Comparison of ENCODE assay signal across 12 mouse cellular contexts in the genomic region with DNA sequence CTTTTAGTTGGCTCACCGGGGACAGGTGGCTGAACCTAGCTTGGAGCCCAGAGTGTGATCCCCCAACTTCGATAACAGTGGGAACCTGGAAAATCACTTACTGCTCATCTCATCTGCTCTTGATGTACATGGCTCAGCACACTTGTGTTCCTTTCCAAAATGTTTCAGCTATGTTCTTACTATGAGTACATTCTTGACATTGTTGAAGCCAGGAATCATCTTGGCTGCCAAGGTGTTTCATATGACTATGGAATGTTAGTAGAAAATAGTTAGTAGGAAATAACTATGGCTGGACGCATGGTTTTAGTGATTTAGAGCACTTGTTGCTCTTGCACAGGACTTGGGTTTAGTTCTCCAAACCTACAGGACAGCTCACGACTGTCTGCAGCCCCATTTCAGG.
"Had no signal": no experiment of that assay in that cellular context is flagged by ENCODE, and none has a peak within 500 bp of the region (broad histone marks: within the 10 kb centered on the region; RNA-seq: fewer than 3 reads in every experiment).

No protein-coding gene starts in this region.

- H3K36me3 ChIP-seq: liver, embryonic 13.5 days; lung, embryonic 15.5 days; midbrain, embryonic 13.5 days; neural tube, embryonic 15.5 days had no signal

- ATAC-seq: intestine, embryonic 15.5 days; liver, postnatal 0 days; midbrain, embryonic 13.5 days had no signal

- H3K9ac ChIP-seq: intestine, embryonic 15.5 days; liver, embryonic 13.5 days; liver, postnatal 0 days; lung, embryonic 15.5 days; midbrain, embryonic 13.5 days; neural tube, embryonic 15.5 days had no signal

- H3K27ac ChIP-seq: intestine, embryonic 15.5 days; liver, embryonic 13.5 days; lung, embryonic 15.5 days; midbrain, embryonic 13.5 days; neural tube, embryonic 15.5 days had no signal

- H3K9me3 ChIP-seq: intestine, embryonic 15.5 days; liver, embryonic 13.5 days; lung, embryonic 15.5 days; midbrain, embryonic 13.5 days; neural tube, embryonic 15.5 days had no signal

- H3K4me3 ChIP-seq: intestine, embryonic 15.5 days; liver, embryonic 13.5 days; lung, embryonic 15.5 days; midbrain, embryonic 13.5 days; neural tube, embryonic 15.5 days had no signal

- H3K4me1 ChIP-seq: liver, embryonic 13.5 days had no signal

- DNase-seq: kidney, adult 18-20 months; kidney, postnatal 36 days; liver; liver, embryonic 13.5 days; liver, postnatal 0 days; right cerebral cortex, adult 18-20 months; right cerebral cortex, postnatal 25 days; thymus, postnatal 4 days had no signal

- H3K27me3 ChIP-seq: intestine, embryonic 15.5 days; liver, embryonic 13.5 days; lung, embryonic 15.5 days; midbrain, embryonic 13.5 days; neural tube, embryonic 15.5 days had no signal

- H3K4me2 ChIP-seq: intestine, embryonic 15.5 days; liver, embryonic 13.5 days; lung, embryonic 15.5 days; midbrain, embryonic 13.5 days; neural tube, embryonic 15.5 days had no signal
